Mouse (Mus musculus) small intestine, adult 2 months (tissue): ENCODE data around the gene Eps15l1.

Experiments
- CTCF ChIP-seq: fragments of 200-500 bp; IDR thresholded peaks from 2 replicates; pipeline ENCODE4 v1.5.1; 2012; ENCODE audit warnings: low read depth, mild to moderate bottlenecking, control low read depth, inconsistent platforms, low read length, moderate library complexity, mixed read lengths; ENCODE audit not compliant: insufficient replicate concordance, insufficient read length; ENCODE audit errors: extremely low read depth
- POLR2A ChIP-seq: fragments of 200-500 bp; IDR thresholded peaks from 2 replicates; pipeline ENCODE4 v1.6.1; 2012; ENCODE audit warnings: low read depth, mild to moderate bottlenecking, control low read depth, inconsistent platforms, low read length, moderate library complexity

- no peak for TF ChIP-seq POLR2A
- no peak for TF ChIP-seq CTCF
These were observed 97.1 kb downstream of the Eps15l1 start for GRCm38 (mm10) chr8:72324036-72324706.
